Mouse (Mus musculus) embryonic facial prominence, embryonic 10.5 days (tissue): ENCODE results near the gene Dnajc21. TPM values are rescaled to one million over a fixed set of nuclear protein-coding genes. Genes with fewer than 3 reads are reported as not detected.

ENCODE experiments used
- DNase-seq: peaks from one replicate; pipeline ENCODE4 v3.0.0-alpha.2; 2017; ENCODE audit warnings: low spot score
- H3K27ac ChIP-seq: fragments of 300-500 bp; sonication (generic); replicated peaks from 2 replicates; pipeline ENCODE4 v1.5.1; 2016; ENCODE audit warnings: mild to moderate bottlenecking
- H3K27me3 ChIP-seq: fragments of 300-500 bp; sonication (generic); replicated peaks from 2 replicates; pipeline ENCODE4 v1.6.1; 2016; ENCODE audit warnings: low read depth, mild to moderate bottlenecking; ENCODE audit not compliant: poor library complexity, severe bottlenecking
- H3K36me3 ChIP-seq: fragments of 300-500 bp; sonication (generic); replicated peaks from 2 replicates; pipeline ENCODE4 v1.6.1; 2016; ENCODE audit warnings: mild to moderate bottlenecking, moderate library complexity
- H3K4me1 ChIP-seq: fragments of 300-500 bp; sonication (generic); 2 replicates; pipeline ENCODE4 v1.6.1; 2016
- H3K4me3 ChIP-seq: fragments of 300-500 bp; sonication (generic); 2 replicates; pipeline ENCODE4 v1.5.1; 2016; ENCODE audit warnings: mild to moderate bottlenecking, moderate library complexity
- H3K9me3 ChIP-seq: fragments of 300-500 bp; sonication (generic); 2 replicates; pipeline ENCODE4 v1.6.1; 2016; ENCODE audit warnings: mild to moderate bottlenecking
- WGBS: fragments of 180-500 bp; shearing (Covaris S2); methylation state at CpG from one replicate; pipeline ENCODE4 v1.1.7; 2016; 5-methylcytosine and 5-hydroxymethylcytosine counted together
- polyA plus RNA-seq: library from polyadenylated mRNA; unstranded; fragments of >200 nt; fragmentation: Nextera tagmentation; extraction: Ambion mirVana; gene quantifications from 2 replicates; pipeline ENCODE4 v1.2.1, GENCODE M21; 2016

Gene Dnajc21
- polyA plus RNA-seq, 1 experiment from 2014 or later, result 13.0 TPM

DNA sequence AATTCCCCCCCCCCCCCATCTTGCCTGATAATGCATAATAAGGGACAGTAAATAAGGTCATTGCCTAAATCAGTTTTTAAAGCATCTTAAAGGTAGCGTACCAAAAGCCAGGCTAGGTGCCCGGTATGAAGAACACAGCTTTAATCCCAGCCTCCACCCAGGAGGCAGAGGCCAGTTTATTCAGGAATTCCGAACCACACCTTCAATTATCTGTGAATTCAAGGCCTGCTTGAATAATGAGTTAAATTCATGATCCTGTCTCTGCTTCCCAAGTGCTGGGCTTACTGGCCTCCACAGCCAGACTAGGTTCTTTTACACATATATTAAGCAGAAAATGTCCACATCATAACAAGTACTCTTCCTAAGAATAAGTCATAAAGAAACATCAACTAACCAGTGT, 625 bp upstream of the Dnajc21 start:
- no peaks in the 10 kb centered on the region for H3K9me3 ChIP-seq
- no peak for DNase-seq
- peaks cover 19% of the 10 kb centered on the region for H3K36me3 ChIP-seq
- peak overlapping the region; percentile 87 for H3K4me3 ChIP-seq
- H3K27ac ChIP-seq, result peak overlapping the region; percentile 90
- peaks cover 21% of the 10 kb centered on the region for H3K4me1 ChIP-seq
- no peaks in the 10 kb centered on the region for H3K27me3 ChIP-seq
- WGBS, result 13% methylated on average over 3 of the region's 3 CpGs

DNA sequence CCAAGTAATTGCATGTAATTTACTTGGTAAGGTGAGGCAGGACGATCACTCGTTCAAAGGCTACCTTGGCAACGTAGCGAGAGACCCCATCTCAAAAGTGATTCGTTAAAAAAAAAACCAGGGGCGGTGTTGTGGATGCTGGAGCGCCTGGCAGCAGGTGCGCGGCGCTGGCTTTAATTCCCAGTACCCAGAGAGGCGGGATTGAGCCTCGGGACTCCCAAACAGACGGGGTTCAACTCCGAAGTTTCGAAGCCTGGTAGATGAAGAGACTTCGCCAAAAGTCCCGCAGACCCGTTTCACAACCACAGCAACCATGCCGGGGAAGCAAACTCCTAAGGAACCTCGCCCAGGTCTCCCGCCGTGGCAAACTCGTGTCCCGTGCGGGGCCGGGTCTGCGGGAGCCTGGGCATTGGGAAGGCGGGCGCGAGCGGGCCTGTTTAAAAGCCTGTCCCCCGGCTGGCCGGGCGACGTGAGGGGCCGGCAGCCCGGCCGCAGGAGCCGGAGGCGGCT, 620 bp downstream of the Dnajc21 start:
- Histone ChIP-seq H3K9me3 (no peaks in the 10 kb centered on the region), H3K36me3 (peaks cover 8% of the 10 kb centered on the region), H3K27ac (peak overlapping the region; percentile 90), H3K4me3 (peak overlapping the region; percentile 87), H3K27me3 (no peaks in the 10 kb centered on the region), H3K4me1 (peaks cover 21% of the 10 kb centered on the region)
- DNase-seq, result no peak
- under 1% methylated on average over 40 of the region's 40 CpGs for WGBS

DNA sequence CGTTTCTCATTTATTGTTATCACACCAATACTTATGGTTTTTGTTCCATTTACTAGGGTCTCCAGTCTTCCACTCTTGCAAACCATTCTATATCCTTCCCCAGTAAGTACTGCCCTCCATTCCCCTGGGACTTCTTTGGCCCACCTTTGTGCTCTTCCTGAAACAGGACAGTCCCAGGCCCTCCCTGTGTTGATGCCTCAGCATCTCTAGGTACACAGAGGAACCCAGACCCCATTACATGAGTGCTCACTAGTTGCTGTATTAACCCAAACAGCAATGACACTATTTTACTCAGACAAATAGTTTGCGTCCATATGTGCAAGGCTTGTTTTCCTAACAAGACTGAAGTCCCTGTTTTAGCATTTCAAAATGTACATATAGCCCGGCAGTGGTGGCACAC, 1.6 kb downstream of the Dnajc21 start:
- Histone ChIP-seq H3K4me3 (0 out of 2 replicates have a peak overlapping the region, but pooled peaks have one; percentile 8), H3K27me3 (no peaks in the 10 kb centered on the region), H3K9me3 (no peaks in the 10 kb centered on the region), H3K4me1 (peaks cover 21% of the 10 kb centered on the region), H3K27ac (no peak overlapping the region), H3K36me3 (no peaks in the 10 kb centered on the region)
- no peak for DNase-seq
- 82% methylated on average over 3 of the region's 3 CpGs for WGBS

DNA sequence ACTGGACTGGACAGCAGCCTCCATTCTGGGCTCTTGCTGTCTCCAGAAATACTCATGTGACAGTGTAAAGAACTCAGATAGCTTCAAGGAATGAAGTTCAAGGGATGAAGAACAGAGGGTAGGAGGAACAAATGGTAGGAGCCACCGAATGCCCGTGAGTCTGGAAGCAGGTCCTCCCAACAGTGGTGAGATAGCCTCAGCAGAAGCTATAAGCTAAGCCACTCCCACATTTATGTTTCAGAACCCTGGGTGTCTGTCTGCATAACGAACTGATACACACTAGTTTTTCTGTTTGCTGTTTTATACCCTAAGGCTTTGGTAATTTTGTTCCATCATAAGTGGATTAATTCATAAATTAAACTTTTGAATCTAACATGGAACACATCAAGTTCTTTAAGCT, 5.6 kb downstream of the Dnajc21 start:
- Histone ChIP-seq H3K4me3 (no peak overlapping the region), H3K4me1 (peaks cover 16% of the 10 kb centered on the region), H3K27ac (no peak overlapping the region), H3K9me3 (no peaks in the 10 kb centered on the region), H3K36me3 (peaks cover 29% of the 10 kb centered on the region), H3K27me3 (no peaks in the 10 kb centered on the region)
- WGBS, result 91% methylated on average over 3 of the region's 3 CpGs
- no peak for DNase-seq

DNA sequence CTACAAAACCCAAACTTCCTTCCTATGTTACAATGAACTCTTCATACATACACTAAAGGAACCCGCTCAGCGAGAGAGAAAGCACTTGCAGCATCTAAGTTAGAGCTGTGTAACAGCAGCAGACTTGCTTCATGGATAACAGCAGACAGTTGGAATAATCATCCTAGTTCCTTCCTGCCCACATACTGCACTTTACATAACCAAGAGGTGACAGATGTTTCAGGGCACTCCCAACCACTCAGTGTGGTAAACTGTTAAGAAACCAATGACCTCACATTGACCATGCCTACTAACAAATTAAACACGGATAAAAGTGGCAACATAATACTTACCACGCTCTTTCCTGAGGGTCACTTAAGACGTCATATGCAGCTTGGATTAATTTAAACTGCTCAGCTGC, 6.8 kb downstream of the Dnajc21 start:
- H3K27me3 ChIP-seq, result no peaks in the 10 kb centered on the region
- peaks cover 38% of the 10 kb centered on the region for H3K36me3 ChIP-seq
- no peak for DNase-seq
- H3K27ac ChIP-seq, result no peak overlapping the region
- no peaks in the 10 kb centered on the region for H3K9me3 ChIP-seq
- H3K4me3 ChIP-seq, result no peak overlapping the region
- WGBS, result 77% methylated on average over 5 of the region's 5 CpGs
- peaks cover 8% of the 10 kb centered on the region for H3K4me1 ChIP-seq

DNA sequence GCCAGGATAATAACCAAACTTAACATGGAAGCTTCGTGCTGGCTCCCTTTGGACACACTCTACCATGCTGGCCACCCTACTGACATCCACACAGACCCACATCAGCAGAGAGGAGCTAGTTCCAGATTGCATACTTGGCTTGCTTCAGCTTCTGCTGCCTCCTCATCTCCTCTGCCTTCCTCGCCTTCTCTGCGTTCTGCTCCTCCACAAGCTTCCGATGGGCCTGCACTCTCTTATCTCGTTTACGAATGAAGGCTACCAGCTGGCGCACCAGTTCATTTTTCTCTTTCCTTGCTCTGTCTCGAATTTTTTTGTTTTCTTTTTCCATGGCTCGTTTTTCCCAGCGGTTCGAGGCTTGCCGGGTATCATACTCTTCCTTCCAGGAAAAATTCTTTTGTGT, 9.3 kb downstream of the Dnajc21 start:
- no peaks in the 10 kb centered on the region for H3K9me3 ChIP-seq
- H3K4me3 ChIP-seq, result no peak overlapping the region
- H3K27me3 ChIP-seq, result no peaks in the 10 kb centered on the region
- peaks cover 60% of the 10 kb centered on the region for H3K36me3 ChIP-seq
- H3K4me1 ChIP-seq, result no peaks in the 10 kb centered on the region
- 90% methylated on average over 12 of the region's 12 CpGs for WGBS
- DNase-seq, result no peak
- H3K27ac ChIP-seq, result no peak overlapping the region

DNA sequence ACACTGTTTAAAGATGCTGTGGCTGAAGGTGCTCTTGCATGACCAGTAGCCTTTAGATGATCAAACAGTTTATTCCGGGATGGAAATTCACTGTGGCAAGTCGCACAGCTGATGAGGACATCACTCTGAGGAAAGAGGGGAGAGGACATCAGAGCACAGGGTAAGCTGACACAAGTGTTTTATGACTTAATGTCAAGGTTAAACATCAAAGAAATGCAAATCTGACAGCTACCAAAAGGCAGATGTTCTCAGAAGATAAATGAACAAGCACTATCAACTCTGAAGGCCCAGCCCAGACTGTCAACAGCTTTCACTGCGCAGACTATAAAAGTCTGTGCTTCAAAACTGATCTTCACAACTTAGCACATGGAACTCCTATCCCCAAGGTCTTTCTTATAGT, 23.2 kb downstream of the Dnajc21 start:
- no peaks in the 10 kb centered on the region for H3K4me1 ChIP-seq
- H3K27ac ChIP-seq, result no peak overlapping the region
- H3K4me3 ChIP-seq, result no peak overlapping the region
- H3K9me3 ChIP-seq, result no peaks in the 10 kb centered on the region
- H3K27me3 ChIP-seq, result no peaks in the 10 kb centered on the region
- H3K36me3 ChIP-seq, result peaks cover 80% of the 10 kb centered on the region
- WGBS, result 88% methylated on average over 3 of the region's 3 CpGs
- DNase-seq, result no peak

DNA sequence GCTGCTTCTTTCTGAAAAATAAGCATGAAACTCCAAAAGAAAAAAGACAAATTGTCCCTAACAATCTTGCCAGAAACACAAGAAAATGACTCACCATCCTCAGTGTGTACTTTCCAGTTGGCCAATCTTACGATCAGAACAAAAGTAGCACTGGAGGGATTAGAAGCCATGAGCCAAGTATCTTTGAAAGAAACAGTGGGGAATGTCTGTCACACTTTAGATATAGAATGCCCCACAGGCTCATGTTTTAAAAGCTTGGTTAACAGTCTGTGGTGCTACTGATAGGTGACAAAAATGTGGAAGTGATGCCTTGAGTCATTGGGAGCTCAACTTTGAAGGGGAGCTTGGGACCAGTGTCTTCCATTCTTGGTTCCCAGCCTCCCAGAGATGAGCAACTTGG, 28.0 kb downstream of the Dnajc21 start:
- Histone ChIP-seq H3K27me3 (no peaks in the 10 kb centered on the region), H3K4me3 (no peak overlapping the region), H3K27ac (no peak overlapping the region), H3K36me3 (peaks cover 50% of the 10 kb centered on the region), H3K9me3 (no peaks in the 10 kb centered on the region), H3K4me1 (no peaks in the 10 kb centered on the region)
- no peak for DNase-seq
- WGBS, result 91% methylated on average over 1 of the region's 1 CpGs

DNA sequence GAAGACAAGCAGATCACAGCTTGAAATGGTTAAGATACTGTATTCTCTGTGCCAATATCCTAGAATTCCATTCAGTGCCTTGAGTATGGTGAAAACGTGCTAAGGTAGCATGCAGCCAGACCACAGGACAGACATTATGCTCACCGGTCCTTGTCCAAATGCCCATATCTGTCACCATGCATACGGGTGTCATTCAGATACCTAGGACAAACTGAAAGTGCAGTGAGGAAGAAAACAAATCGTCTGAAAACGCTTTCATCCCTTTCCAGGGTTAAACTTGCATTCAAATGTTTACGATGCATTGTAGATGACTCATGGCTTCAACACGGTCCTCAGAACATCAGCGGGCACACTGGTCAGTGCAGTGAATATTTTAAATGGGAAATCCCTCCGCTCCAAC, 28.8 kb downstream of the Dnajc21 start:
- H3K4me1 ChIP-seq, result no peaks in the 10 kb centered on the region
- H3K36me3 ChIP-seq, result peaks cover 44% of the 10 kb centered on the region
- no peak for DNase-seq
- no peak overlapping the region for H3K27ac ChIP-seq
- no peak overlapping the region for H3K4me3 ChIP-seq
- no peaks in the 10 kb centered on the region for H3K9me3 ChIP-seq
- 93% methylated on average over 9 of the region's 9 CpGs for WGBS
- no peaks in the 10 kb centered on the region for H3K27me3 ChIP-seq

DNA sequence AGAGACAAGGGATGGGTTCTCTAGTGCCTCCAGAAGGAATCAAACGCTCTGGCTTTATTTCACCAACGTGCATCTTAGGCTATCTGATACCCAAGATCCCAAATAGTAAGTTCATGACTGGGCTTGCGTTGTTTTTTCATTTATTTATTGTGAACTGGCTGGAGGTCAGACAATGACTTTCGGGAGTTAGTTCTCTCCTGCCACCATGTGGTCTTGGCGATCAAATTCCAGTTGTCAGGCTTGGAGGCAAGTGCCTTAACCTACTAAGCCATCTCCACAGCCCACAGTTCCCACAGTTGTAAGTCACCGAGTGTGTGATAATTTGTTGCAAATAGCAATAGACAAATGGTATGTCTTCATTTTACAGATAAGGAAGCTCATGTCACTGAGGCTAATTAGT, 30.4 kb downstream of the Dnajc21 start:
- H3K27me3 ChIP-seq, result no peaks in the 10 kb centered on the region

DNA sequence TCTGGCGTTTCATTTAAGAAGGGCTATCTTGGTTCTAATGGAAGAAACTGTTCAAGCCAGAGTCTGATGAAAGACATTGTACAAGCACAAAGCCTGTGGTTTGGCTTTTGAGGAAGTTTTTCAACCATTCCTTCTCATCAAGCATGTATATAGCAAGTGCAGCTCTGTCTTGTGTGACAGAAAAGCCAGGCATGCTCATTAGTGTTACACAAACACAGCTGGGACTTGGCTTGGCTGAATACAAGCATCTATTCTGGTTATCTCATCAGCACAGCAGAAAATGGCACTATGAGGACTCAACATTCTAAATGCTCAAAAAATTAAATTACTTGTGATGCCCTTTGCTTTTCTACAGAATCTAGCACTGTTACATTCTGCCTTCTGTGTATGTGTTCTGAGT, 33.4 kb downstream of the Dnajc21 start:
- H3K9me3 ChIP-seq, result no peaks in the 10 kb centered on the region
- 93% methylated on average over 1 of the region's 1 CpGs for WGBS

More for the DNA sequence above, 30.4 kb downstream of the Dnajc21 start:
- Histone ChIP-seq H3K36me3 (peaks cover 29% of the 10 kb centered on the region), H3K9me3 (no peaks in the 10 kb centered on the region), H3K4me3 (no peak overlapping the region), H3K27ac (no peak overlapping the region), H3K4me1 (no peaks in the 10 kb centered on the region)
- 78% methylated on average over 6 of the region's 6 CpGs for WGBS
- DNase-seq, result no peak

DNA sequence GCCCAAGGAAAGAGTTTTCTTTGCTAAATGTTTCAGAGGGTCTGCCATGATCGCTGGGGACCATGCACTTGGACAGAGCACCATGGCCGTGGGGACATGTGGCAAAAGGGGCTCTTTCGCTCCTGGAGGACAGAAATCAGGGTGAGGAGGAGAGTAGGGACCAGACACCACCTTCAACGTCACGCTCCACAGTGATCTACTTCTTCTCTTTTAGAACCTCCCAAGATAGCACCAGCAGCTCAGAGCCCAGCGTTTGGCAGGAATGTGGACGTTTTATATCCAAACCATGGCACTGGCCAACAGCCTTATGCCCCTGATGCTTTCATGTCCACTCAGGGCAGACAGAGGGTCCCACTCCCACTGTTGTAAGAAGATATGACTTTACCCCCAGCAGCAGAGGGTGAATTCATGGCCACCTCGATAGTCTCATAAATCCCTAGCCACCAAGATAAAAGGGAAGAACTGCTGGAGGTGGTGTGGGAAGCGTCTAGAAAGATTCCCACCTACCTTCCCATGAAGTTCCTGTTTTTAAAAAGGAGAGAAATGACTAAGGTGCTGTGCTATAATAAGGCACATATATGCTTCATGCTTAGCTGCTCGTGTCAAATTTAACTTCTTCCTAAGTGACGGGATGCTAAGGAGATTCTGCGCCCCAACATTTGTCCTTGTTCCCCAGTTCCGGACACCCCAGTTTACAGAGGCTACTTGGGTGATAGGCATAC, 43.6 kb downstream of the Dnajc21 start:
- DNase-seq, result no peak
- WGBS, result 93% methylated on average over 13 of the region's 13 CpGs
- Histone ChIP-seq H3K27ac (no peak overlapping the region), H3K4me3 (no peak overlapping the region), H3K4me1 (peaks cover 4% of the 10 kb centered on the region), H3K36me3 (no peaks in the 10 kb centered on the region), H3K27me3 (no peaks in the 10 kb centered on the region), H3K9me3 (no peaks in the 10 kb centered on the region)

More for the DNA sequence above, 33.4 kb downstream of the Dnajc21 start:
- Histone ChIP-seq H3K4me3 (no peak overlapping the region), H3K27ac (no peak overlapping the region), H3K27me3 (no peaks in the 10 kb centered on the region), H3K36me3 (peaks cover 11% of the 10 kb centered on the region), H3K4me1 (no peaks in the 10 kb centered on the region)
- DNase-seq, result no peak

DNA sequence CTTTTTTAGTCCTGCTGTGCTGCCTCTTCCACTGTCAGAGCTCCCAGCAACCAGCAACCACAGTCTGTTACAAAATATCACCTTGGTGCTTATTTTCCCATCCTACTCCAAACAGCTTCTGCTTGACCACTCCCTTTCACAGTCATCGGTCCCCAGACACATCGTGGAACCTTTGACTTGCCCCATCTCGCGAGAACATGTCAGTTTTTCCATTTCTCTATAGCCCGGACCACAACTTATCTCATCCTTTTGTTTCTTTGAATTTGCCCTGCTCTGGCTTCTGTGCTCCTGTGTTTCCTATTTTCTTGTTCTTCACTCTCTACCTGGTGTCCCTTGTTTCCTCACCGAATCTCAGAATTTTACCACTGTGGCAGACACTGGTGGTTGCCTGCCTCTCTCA, 44.2 kb downstream of the Dnajc21 start:
- Histone ChIP-seq H3K4me3 (no peak overlapping the region), H3K36me3 (no peaks in the 10 kb centered on the region), H3K9me3 (no peaks in the 10 kb centered on the region), H3K27ac (no peak overlapping the region), H3K4me1 (peaks cover 8% of the 10 kb centered on the region), H3K27me3 (no peaks in the 10 kb centered on the region)
- 95% methylated on average over 6 of the region's 6 CpGs for WGBS
- no peak for DNase-seq
